Mouse (Mus musculus) gastrocnemius, adult 8-10 months (tissue): ENCODE data around the gene Gm4175. TPM values are rescaled to one million over a fixed set of nuclear protein-coding genes. Genes with fewer than 3 reads are reported as not detected.
"Not testable (repeated sequence)": the region's sequence is repeated elsewhere in the genome, so short reads cannot be mapped to it uniquely, and the experiment has no call there.

ENCODE experiments used
- DNase-seq, 2 experiments: peaks; one replicate each; pipeline ENCODE4 v3.0.0; 2022; ENCODE audit warnings: low spot score in 2 of 2
- total RNA-seq, 4 experiments: library from RNA; stranded (reverse); gene quantifications; 2 replicates each; pipeline ENCODE4 v1.2.4; 2022

The Gm4175 gene
- not detected for total RNA-seq

- not testable (repeated sequence) for DNase-seq
Observed at GRCm38 (mm10) chr7:21761375-21761774, at the start of gene Gm4175. Gene Gm4175, minus strand, starts transcription at chr7:21761475.

- not testable (repeated sequence) for DNase-seq
Observed at GRCm38 (mm10) chr7:21796628-21797027, 35.4 kb upstream of the Gm4175 start, which contains the start of gene Gm4177. Gene Gm4177, minus strand, starts transcription at chr7:21796728.

Other genes starting within 250 kb of the Gm4175 start
- gene Vmn1r130, start 249.7 kb downstream of the Gm4175 start, total RNA-seq = not detected
- gene Vmn1r131, start 215.4 kb downstream of the Gm4175 start, total RNA-seq = not detected
- not detected for gene Vmn1r132, start 147.4 kb downstream of the Gm4175 start, total RNA-seq
- not detected for gene Gm4177, start 35.3 kb upstream of the Gm4175 start, total RNA-seq
- not detected for gene Vmn1r135, start 70.9 kb upstream of the Gm4175 start, total RNA-seq
- not detected for gene Gm5725, start 82.8 kb upstream of the Gm4175 start, total RNA-seq
- not detected for gene Gm5891, start 159.8 kb upstream of the Gm4175 start, total RNA-seq
- not detected for gene Vmn1r137, start 233.1 kb upstream of the Gm4175 start, total RNA-seq